Mouse (Mus musculus) spleen, adult 2 months (tissue): ENCODE data around the gene Tmco5. TPM values are rescaled to one million over a fixed set of nuclear protein-coding genes. Genes with fewer than 3 reads are reported as not detected.

Experiments
- DNase-seq, 2 experiments: peaks; one replicate each; pipeline versions ENCODE4 v3.0.0 to v3.0.0-alpha.2; 2012 to 2021; ENCODE audit warnings: low spot score in 2 of 2, low read depth in 1 of 2
- H3K27ac ChIP-seq: fragments of 200-500 bp; 2 replicates; pipeline ENCODE4 v1.5.1; 2012; ENCODE audit warnings: low read length, inconsistent platforms; ENCODE audit not compliant: insufficient read depth
- H3K27me3 ChIP-seq: fragments of 200-500 bp; 2 replicates; pipeline ENCODE4 v1.6.1; 2012; ENCODE audit warnings: mild to moderate bottlenecking, moderate library complexity, low read length, inconsistent platforms; ENCODE audit not compliant: control insufficient read depth, insufficient read depth
- H3K36me3 ChIP-seq: fragments of 200-500 bp; 2 replicates; pipeline ENCODE4 v1.6.1; 2012; ENCODE audit warnings: mild to moderate bottlenecking, low read length, inconsistent platforms; ENCODE audit not compliant: control insufficient read depth, insufficient read depth
- H3K4me1 ChIP-seq: fragments of 200-500 bp; 2 replicates; pipeline ENCODE4 v1.6.1; 2011; ENCODE audit warnings: inconsistent platforms; ENCODE audit not compliant: control insufficient read depth, insufficient read depth, insufficient read length
- H3K4me3 ChIP-seq: fragments of 200-500 bp; 2 replicates; pipeline ENCODE4 v1.5.1; 2011; ENCODE audit warnings: mild to moderate bottlenecking, inconsistent platforms; ENCODE audit not compliant: insufficient read depth, insufficient read length; ENCODE audit errors: extremely low read depth
- CTCF ChIP-seq: fragments of 200-500 bp; IDR thresholded peaks from 2 replicates; pipeline ENCODE4 v1.5.1; 2011; ENCODE audit warnings: mild to moderate bottlenecking, inconsistent platforms; ENCODE audit not compliant: insufficient read depth, insufficient read length, insufficient replicate concordance; ENCODE audit errors: extremely low read depth
- POLR2A ChIP-seq: fragments of 200-500 bp; IDR thresholded peaks from 2 replicates; pipeline ENCODE4 v1.6.1; 2011; ENCODE audit warnings: low read depth, low read length, inconsistent platforms
- WGBS: fragments of 180-500 bp; shearing (Covaris S2); methylation state at CpG from one replicate; pipeline ENCODE4 v1.1.7; 2018; 5-methylcytosine and 5-hydroxymethylcytosine counted together
- polyA plus RNA-seq: library from polyadenylated mRNA; depleted of rRNA; stranded (reverse); fragments of >200 nt; gene quantifications from 2 replicates; pipeline ENCODE4 v1.2.3, GENCODE M21; 2012; rRNA removed

Gene Tmco5
- not detected in 2 replicates for polyA plus RNA-seq

GRCm38 (mm10) chr2:116878391-116878790 is at the start of gene Tmco5:
TSS of gene Tmco5 (plus strand) at chr2:116878691.
- no peak for TF ChIP-seq CTCF
- no peak for TF ChIP-seq POLR2A
- DNase-seq: no peak
- Histone ChIP-seq H3K4me1 (no peaks in the 10 kb centered on the region), H3K27me3 (no peaks in the 10 kb centered on the region), H3K36me3 (no peaks in the 10 kb centered on the region), H3K4me3 (no peak within 1 kb of the TSS), H3K27ac (no peak within 1 kb of the TSS)
- 84% methylated on average over 3 of the region's 3 CpGs for WGBS

GRCm38 (mm10) chr2:116831863-116832262 is 46.6 kb upstream of the Tmco5 start:
- no peak for DNase-seq
- Histone ChIP-seq H3K4me3 (no peak overlapping the region), H3K36me3 (no peaks in the 10 kb centered on the region), H3K27ac (no peak overlapping the region), H3K27me3 (no peaks in the 10 kb centered on the region), H3K4me1 (no peaks in the 10 kb centered on the region)
- TF ChIP-seq POLR2A: no peak
- no peak for TF ChIP-seq CTCF
- WGBS: 70% methylated on average over 11 of the region's 11 CpGs

GRCm38 (mm10) chr2:116837829-116838228 is 40.7 kb upstream of the Tmco5 start:
- 59% methylated on average over 3 of the region's 3 CpGs for WGBS
- Histone ChIP-seq H3K4me1 (no peaks in the 10 kb centered on the region), H3K27ac (no peak overlapping the region), H3K4me3 (no peak overlapping the region), H3K36me3 (no peaks in the 10 kb centered on the region), H3K27me3 (no peaks in the 10 kb centered on the region)
- TF ChIP-seq POLR2A: no peak
- TF ChIP-seq CTCF: no peak
- DNase-seq: no peak

GRCm38 (mm10) chr2:116838538-116839197 is 39.8 kb upstream of the Tmco5 start:
- DNase-seq: no peak
- H3K4me3 ChIP-seq: no peak overlapping the region
- 26% methylated on average over 8 of the region's 8 CpGs for WGBS
- no peak for TF ChIP-seq CTCF
- TF ChIP-seq POLR2A: no peak
- H3K27ac ChIP-seq: no peak overlapping the region
- no peaks in the 10 kb centered on the region for H3K27me3 ChIP-seq
- H3K4me1 ChIP-seq: no peaks in the 10 kb centered on the region
- no peaks in the 10 kb centered on the region for H3K36me3 ChIP-seq

GRCm38 (mm10) chr2:116849980-116850636 is 28.4 kb upstream of the Tmco5 start:
- 87% methylated on average over 20 of the region's 20 CpGs for WGBS
- DNase-seq: no peak
- Histone ChIP-seq H3K27ac (no peak overlapping the region), H3K4me3 (no peak overlapping the region), H3K36me3 (no peaks in the 10 kb centered on the region), H3K4me1 (no peaks in the 10 kb centered on the region), H3K27me3 (no peaks in the 10 kb centered on the region)
- TF ChIP-seq POLR2A: no peak
- no peak for TF ChIP-seq CTCF

GRCm38 (mm10) chr2:116851356-116851755 is 27.1 kb upstream of the Tmco5 start:
- DNase-seq: no peak
- Histone ChIP-seq H3K4me3 (no peak overlapping the region), H3K36me3 (no peaks in the 10 kb centered on the region), H3K27ac (no peak overlapping the region), H3K27me3 (no peaks in the 10 kb centered on the region), H3K4me1 (no peaks in the 10 kb centered on the region)
- no peak for TF ChIP-seq CTCF
- no peak for TF ChIP-seq POLR2A
- WGBS: 76% methylated on average over 4 of the region's 4 CpGs

GRCm38 (mm10) chr2:116852249-116852648 is 26.2 kb upstream of the Tmco5 start:
- no peak overlapping the region for H3K4me3 ChIP-seq
- TF ChIP-seq POLR2A: no peak
- no peak for TF ChIP-seq CTCF
- H3K27ac ChIP-seq: no peak overlapping the region
- H3K36me3 ChIP-seq: no peaks in the 10 kb centered on the region
- no peaks in the 10 kb centered on the region for H3K4me1 ChIP-seq
- DNase-seq: no peak
- H3K27me3 ChIP-seq: no peaks in the 10 kb centered on the region
- WGBS: 57% methylated on average over 5 of the region's 5 CpGs
